Mouse (Mus musculus) lung, postnatal 0 days (tissue): ENCODE results near the gene Trpv2.

Experiments used
- CTCF ChIP-seq: IDR thresholded peaks from 2 replicates; pipeline ENCODE4 v1.5.1; 2016; ENCODE audit warnings: antibody characterized with exemption, mild to moderate bottlenecking
- EP300 ChIP-seq: IDR thresholded peaks from 2 replicates; pipeline ENCODE4 v1.6.1; 2016; ENCODE audit warnings: antibody characterized with exemption, mild to moderate bottlenecking, control low read depth

GRCm38 (mm10) chr11:62637806-62638205 lies 63.5 kb downstream of the Trpv2 start:
- TF ChIP-seq CTCF (no peak), EP300 (no peak)
